20 mouse cellular contexts compared by ENCODE assay signal in genomic region chr15:48976583-48976982, GRCm38 (mm10).
A peak's percentile ranks its signal among the peaks of the same experiment; 100 is the strongest.
DNase-seq lines count a peak whose midpoint lies in the region; ATAC-seq and TF ChIP-seq lines count a peak whose summit lies in the region.
"Had no signal": no experiment of that assay in that cellular context is flagged by ENCODE, and none has a peak within 500 bp of the region (broad histone marks: within the 10 kb centered on the region; RNA-seq: fewer than 3 reads in every experiment).

No protein-coding gene starts in this region.

- H3K9ac ChIP-seq in heart, embryonic 11.5 days (ENCODE audit: low read depth, low read length): no peak overlapping the region
- no peak overlapping the region for H3K9ac ChIP-seq in MEL (ENCODE audit: control insufficient read depth, low read depth, low read length, poor library complexity, severe bottlenecking)

- no peak for TF ChIP-seq CTCF in MEL (IDR thresholded peaks at IDR 0.05 in 2 of 3, conservative IDR thresholded peaks at IDR 0.05 in 1 of 3; ENCODE audit: control insufficient read depth in 1 of 3, insufficient read depth in 1 of 3, low read depth in 2 of 3, low read length in 3 of 3, poor library complexity in 1 of 3, severe bottlenecking in 1 of 3)

- no peaks in the 10 kb centered on the region for H3K4me1 ChIP-seq in heart, embryonic 11.5 days (ENCODE audit: control insufficient read depth, insufficient read depth, low read length)
- peaks cover 12 to 13% of the 10 kb centered on the region in 2 experiments for H3K4me1 ChIP-seq in MEL (ENCODE audit: control insufficient read depth in 1 of 2, insufficient read depth in 2 of 2, low read length in 2 of 2)

- ATAC-seq in heart, embryonic 11.5 days (replicated peaks; ENCODE audit: insufficient number of reproducible peaks, low FRiP score, low TSS enrichment): no peak
- ATAC-seq: activated CD4-positive, CD25-positive, alpha-beta regulatory T cell, adult 4 months; CD4-positive, CD25-positive, alpha-beta regulatory T cell, adult 4 months; Patski had no signal

- peak; percentile 44 for DNase-seq in heart, adult 11 months
- peak; percentile 40 for DNase-seq in MEL (ENCODE audit: low read depth, low spot score)
- no peak for DNase-seq in left cerebral cortex, adult 11 months (ENCODE audit: low spot score)
- DNase-seq: adrenal gland, adult 2 months; adrenal gland, adult 8-10 months; adrenal gland, postnatal 10 days; adrenal gland, postnatal 14 days; adrenal gland, postnatal 25 days; adrenal gland, postnatal 36 days; B cell, adult 2 months; cerebellum, adult 11 months; cerebellum, adult 11-12 months; cerebellum, adult 18-20 months; cerebellum, adult 2 months had no signal

- no peak overlapping the region for H3K27ac ChIP-seq in heart, embryonic 11.5 days (ENCODE audit: low read depth, low read length)
- H3K27ac ChIP-seq in MEL (ENCODE audit: control insufficient read depth, low read depth, low read length): peak overlapping the region; percentile 53

- H3K4me2 ChIP-seq in heart, embryonic 11.5 days: no peak overlapping the region

- H3K4me3 ChIP-seq in heart, embryonic 11.5 days (ENCODE audit: low read depth, low read length): no peak overlapping the region
- H3K4me3 ChIP-seq in MEL (ENCODE audit: control insufficient read depth in 1 of 2, insufficient read depth in 1 of 2, low read depth in 2 of 2, low read length in 2 of 2): peak overlapping the region in 1 of 2 experiments; percentile 56; a peak in 2 of 4 replicates

- H3K27me3 ChIP-seq in heart, embryonic 11.5 days (ENCODE audit: control insufficient read depth, insufficient read depth, low read length): peaks cover 8% of the 10 kb centered on the region; the same call in 1 of the 2 replicates
- H3K27me3 ChIP-seq in MEL (ENCODE audit: control insufficient read depth in 1 of 2, insufficient read depth in 2 of 2, low read length in 2 of 2): no peaks in the 10 kb centered on the region
- H3K27me3 ChIP-seq: CH12.LX, Patski had no signal

- H3K79me2 ChIP-seq in MEL (ENCODE audit: control insufficient read depth, insufficient read depth, low read length, poor library complexity): no peaks in the 10 kb centered on the region

- no peaks in the 10 kb centered on the region for H3K9me3 ChIP-seq in heart, embryonic 11.5 days (replicated peaks; ENCODE audit: control insufficient read depth, low read length)
- no peaks in the 10 kb centered on the region for H3K9me3 ChIP-seq in MEL (replicated peaks; ENCODE audit: insufficient read depth, low read length)
- H3K9me3 ChIP-seq: G1E had no signal

- TF ChIP-seq RAD21 in MEL (IDR thresholded peaks at IDR 0.05; ENCODE audit: low read depth, low read length): no peak

- no peak for TF ChIP-seq POLR2A in MEL (IDR thresholded peaks at IDR 0.05; ENCODE audit: control insufficient read depth in 1 of 2, insufficient read depth in 1 of 2, low read depth in 1 of 2, low read length in 2 of 2, poor library complexity in 1 of 2)

- TF ChIP-seq EP300 in MEL (IDR thresholded peaks at IDR 0.05; ENCODE audit: low read depth in 1 of 2, low read length in 2 of 2): no peak

- H3K36me3 ChIP-seq in heart, embryonic 11.5 days (ENCODE audit: control insufficient read depth, insufficient read depth, low read length): no peaks in the 10 kb centered on the region
- peaks cover 0 to 8% of the 10 kb centered on the region in 2 experiments; a peak in 2 of 4 replicates for H3K36me3 ChIP-seq in MEL (ENCODE audit: control insufficient read depth in 1 of 2, insufficient read depth in 2 of 2, low read length in 2 of 2)
- H3K36me3 ChIP-seq: G1E had no signal

- 63% methylated on average over 5 of the region's 5 CpGs for WGBS in heart, embryonic 11.5 days (ENCODE audit: insufficient replicate concordance)

TF ChIP-seq in MEL, 35 proteins besides CTCF, POLR2A, EP300 and RAD21:
- TF ChIP-seq POLR2AphosphoS2 (IDR thresholded peaks at IDR 0.05; ENCODE audit: low read length) (no peak), POLR2AphosphoS5 (IDR thresholded peaks at IDR 0.05; ENCODE audit: borderline replicate concordance, low read depth, low read length) (no peak), CHD1 (IDR thresholded peaks at IDR 0.05; ENCODE audit: low read depth, low read length) (no peak), SMC3 (IDR thresholded peaks at IDR 0.05; ENCODE audit: low read depth, low read length) (no peak), MEF2A (IDR thresholded peaks at IDR 0.05; ENCODE audit: extremely low read depth, insufficient replicate concordance, low read depth, low read length, poor library complexity, severe bottlenecking) (peak; percentile 94; the same call in 1 of the 2 replicates), KAT2A (conservative IDR thresholded peaks at IDR 0.05; ENCODE audit: low read depth, low read length) (no peak), ZC3H11A (IDR thresholded peaks at IDR 0.05; ENCODE audit: low read depth, low read length) (no peak), HCFC1 (IDR thresholded peaks at IDR 0.05; ENCODE audit: low read depth, low read length) (no peak), TCF12 (IDR thresholded peaks at IDR 0.05; ENCODE audit: low read depth, low read length) (0 out of 2 replicates have a peak, but pooled peaks have one; percentile 7), SIN3A (IDR thresholded peaks at IDR 0.05; ENCODE audit: low read length) (no peak), GABPA (IDR thresholded peaks at IDR 0.05; ENCODE audit: low read depth, low read length) (no peak)
TF ChIP-seq in MEL: peak in this region for 2.
